Mouse (Mus musculus) erythroblast, embryonic 14.5 days (primary cell): ENCODE data around the gene Megf9.

Experiments used
- GATA1 ChIP-seq: IDR thresholded peaks from 2 replicates; pipeline ENCODE4 v1.6.1; 2012; ENCODE audit warnings: low read length, inconsistent platforms, mixed read lengths
- TAL1 ChIP-seq: IDR thresholded peaks from 3 replicates; pipeline ENCODE4 v1.6.1; 2012; ENCODE audit warnings: low read length, inconsistent platforms, mixed read lengths

- TF ChIP-seq TAL1 = no peak
- no peak for TF ChIP-seq GATA1
Measured at GRCm38 (mm10) chr4:70399074-70399473, 135.7 kb downstream of the Megf9 start.
